Mouse (Mus musculus) MEL (cell line): Measurements from ENCODE around the gene Pdxk. TPM values are rescaled to one million over a fixed set of nuclear protein-coding genes. Genes with fewer than 3 reads are reported as not detected.

Experiments used
- DNase-seq: peaks from one replicate; pipeline ENCODE4 v3.0.0; 2011; ENCODE audit warnings: low read depth, low spot score
- H3K27ac ChIP-seq: 2 replicates; pipeline ENCODE4 v1.5.1; 2012; ENCODE audit warnings: low read depth, mild to moderate bottlenecking, control low read depth, low read length, moderate library complexity; ENCODE audit not compliant: control insufficient read depth
- H3K27me3 ChIP-seq, 2 experiments: fragments of 150-350 bp in 1 of 2; sonication (generic) in 1 of 2; 2 replicates each; pipeline ENCODE4 v1.6.1; 2012; ENCODE audit warnings: low read length in 2 of 2, mild to moderate bottlenecking in 2 of 2, improper control_type of control experiment in 1 of 2, moderate library complexity in 1 of 2; ENCODE audit not compliant: insufficient read depth in 2 of 2, control insufficient read depth in 1 of 2
- H3K36me3 ChIP-seq, 2 experiments: 2 replicates each; pipeline ENCODE4 v1.6.1; 2012 to 2014; ENCODE audit warnings: low read length in 2 of 2, improper control_type of control experiment in 1 of 2, inconsistent platforms in 1 of 2, mild to moderate bottlenecking in 1 of 2; ENCODE audit not compliant: insufficient read depth in 2 of 2, control insufficient read depth in 1 of 2
- H3K4me1 ChIP-seq, 2 experiments: fragments of 150-350 bp in 1 of 2; sonication (generic) in 1 of 2; 2 replicates each; pipeline ENCODE4 v1.6.1; 2012; ENCODE audit warnings: low read length in 2 of 2, improper control_type of control experiment in 1 of 2, mild to moderate bottlenecking in 1 of 2; ENCODE audit not compliant: insufficient read depth in 2 of 2, control insufficient read depth in 1 of 2
- H3K4me3 ChIP-seq, 2 experiments: fragments of 150-350 bp in 1 of 2; sonication (generic) in 1 of 2; 2 replicates each; pipeline ENCODE4 v1.5.1; 2012; ENCODE audit warnings: low read depth in 2 of 2, low read length in 2 of 2, mild to moderate bottlenecking in 2 of 2, moderate library complexity in 2 of 2, control low read depth in 1 of 2, improper control_type of control experiment in 1 of 2; ENCODE audit not compliant: control insufficient read depth in 1 of 2, insufficient read depth in 1 of 2
- H3K79me2 ChIP-seq: 2 replicates; pipeline ENCODE4 v1.6.1; 2012; ENCODE audit warnings: mild to moderate bottlenecking, low read length, moderate library complexity; ENCODE audit not compliant: control insufficient read depth, poor library complexity, insufficient read depth
- H3K9ac ChIP-seq: 2 replicates; pipeline ENCODE4 v1.6.1; 2012; ENCODE audit warnings: low read depth, mild to moderate bottlenecking, control low read depth, low read length, moderate library complexity; ENCODE audit not compliant: control insufficient read depth, poor library complexity, severe bottlenecking
- H3K9me3 ChIP-seq: fragments of 150-350 bp; sonication (generic); replicated peaks from 2 replicates; pipeline ENCODE4 v1.6.1; 2012; ENCODE audit warnings: mild to moderate bottlenecking, low read length, improper control_type of control experiment, moderate library complexity; ENCODE audit not compliant: insufficient read depth
- BHLHE40 ChIP-seq: IDR thresholded peaks from 2 replicates; pipeline ENCODE4 v1.6.1; 2012; ENCODE audit warnings: low read depth, mild to moderate bottlenecking, inconsistent platforms, low read length, improper control_type of control experiment, borderline replicate concordance
- CHD1 ChIP-seq: IDR thresholded peaks from 2 replicates; pipeline ENCODE4 v1.6.1; 2012; ENCODE audit warnings: low read depth, mild to moderate bottlenecking, inconsistent platforms, low read length, improper control_type of control experiment
- CHD2 ChIP-seq: IDR thresholded peaks from 2 replicates; pipeline ENCODE4 v1.6.1; 2011; ENCODE audit warnings: low read length, improper control_type of control experiment
- CTCF ChIP-seq, 3 experiments: IDR thresholded peaks in 2 of 3; conservative IDR thresholded peaks in 1 of 3; 2 replicates each; pipeline ENCODE4 v1.5.1; 2011 to 2012; ENCODE audit warnings: low read length in 3 of 3, low read depth in 2 of 3, mild to moderate bottlenecking in 2 of 3, improper control_type of control experiment in 1 of 3, inconsistent platforms in 1 of 3, mixed read lengths in 1 of 3, moderate library complexity in 1 of 3; ENCODE audit not compliant: control insufficient read depth in 1 of 3, insufficient read depth in 1 of 3, poor library complexity in 1 of 3, severe bottlenecking in 1 of 3
- E2F4 ChIP-seq: IDR thresholded peaks from 2 replicates; pipeline ENCODE4 v1.6.1; 2011; ENCODE audit warnings: low read depth, low read length, improper control_type of control experiment, borderline replicate concordance
- EP300 ChIP-seq, 2 experiments: IDR thresholded peaks; 2 replicates each; pipeline ENCODE4 v1.6.1; 2011; ENCODE audit warnings: improper control_type of control experiment in 2 of 2, low read length in 2 of 2, low read depth in 1 of 2, mild to moderate bottlenecking in 1 of 2
- ETS1 ChIP-seq: IDR thresholded peaks from 2 replicates; pipeline ENCODE4 v1.6.1; 2012; ENCODE audit warnings: low read depth, mild to moderate bottlenecking, inconsistent platforms, low read length, improper control_type of control experiment, moderate library complexity
- GABPA ChIP-seq: IDR thresholded peaks from 2 replicates; pipeline ENCODE4 v1.6.1; 2012; ENCODE audit warnings: low read depth, mild to moderate bottlenecking, inconsistent platforms, low read length, improper control_type of control experiment, moderate library complexity
- GATA1 ChIP-seq: IDR thresholded peaks from 2 replicates; pipeline ENCODE4 v1.6.1; 2011; ENCODE audit warnings: low read depth, low read length, improper control_type of control experiment
- JUND ChIP-seq: IDR thresholded peaks from 2 replicates; pipeline ENCODE4 v1.6.1; 2011; ENCODE audit warnings: low read depth, mild to moderate bottlenecking, improper control_type of control experiment, low read length
- KAT2A ChIP-seq: conservative IDR thresholded peaks from 2 replicates; pipeline ENCODE4 v1.6.1; 2012; ENCODE audit warnings: low read depth, low read length, improper control_type of control experiment, inconsistent platforms
- MAZ ChIP-seq: IDR thresholded peaks from 2 replicates; pipeline ENCODE4 v1.6.1; 2012; ENCODE audit warnings: low read depth, mild to moderate bottlenecking, inconsistent platforms, low read length, improper control_type of control experiment
- MEF2A ChIP-seq: IDR thresholded peaks from 2 replicates; pipeline ENCODE4 v1.6.1; 2014; ENCODE audit warnings: low read depth, mild to moderate bottlenecking, inconsistent platforms, low read length, improper control_type of control experiment; ENCODE audit not compliant: poor library complexity, insufficient replicate concordance, severe bottlenecking; ENCODE audit errors: extremely low read depth
- MXI1 ChIP-seq: IDR thresholded peaks from 2 replicates; pipeline ENCODE4 v1.6.1; 2011; ENCODE audit warnings: mild to moderate bottlenecking, low read depth, low read length, improper control_type of control experiment
- MYB ChIP-seq: IDR thresholded peaks from 2 replicates; pipeline ENCODE4 v1.6.1; 2011; ENCODE audit warnings: mild to moderate bottlenecking, low read depth, low read length, improper control_type of control experiment
- MYC ChIP-seq: IDR thresholded peaks from 2 replicates; pipeline ENCODE4 v1.6.1; 2011; ENCODE audit warnings: low read depth, mild to moderate bottlenecking, low read length, improper control_type of control experiment, moderate library complexity
- NELFE ChIP-seq: IDR thresholded peaks from 2 replicates; pipeline ENCODE4 v1.6.1; 2011; ENCODE audit warnings: low read depth, low read length, improper control_type of control experiment
- POLR2A ChIP-seq, 2 experiments: IDR thresholded peaks; 2 replicates each; pipeline ENCODE4 v1.6.1; 2011 to 2012; ENCODE audit warnings: low read length in 2 of 2, mild to moderate bottlenecking in 2 of 2, control low read depth in 1 of 2, improper control_type of control experiment in 1 of 2, low read depth in 1 of 2, moderate library complexity in 1 of 2; ENCODE audit not compliant: control insufficient read depth in 1 of 2, insufficient read depth in 1 of 2, poor library complexity in 1 of 2
- POLR2AphosphoS5 ChIP-seq: IDR thresholded peaks from 2 replicates; pipeline ENCODE4 v1.6.1; 2012; ENCODE audit warnings: low read depth, borderline replicate concordance, mild to moderate bottlenecking, inconsistent platforms, low read length, moderate library complexity, mixed read lengths
- RAD21 ChIP-seq: IDR thresholded peaks from 2 replicates; pipeline ENCODE4 v1.6.1; 2011; ENCODE audit warnings: mild to moderate bottlenecking, low read depth, low read length, improper control_type of control experiment
- RCOR1 ChIP-seq: IDR thresholded peaks from 2 replicates; pipeline ENCODE4 v1.6.1; 2012; ENCODE audit warnings: low read depth, mild to moderate bottlenecking, inconsistent platforms, low read length, improper control_type of control experiment
- SMC3 ChIP-seq: IDR thresholded peaks from 2 replicates; pipeline ENCODE4 v1.6.1; 2011; ENCODE audit warnings: low read depth, low read length, improper control_type of control experiment
- TBP ChIP-seq: IDR thresholded peaks from 2 replicates; pipeline ENCODE4 v1.8.0; 2011; ENCODE audit warnings: low read depth, low read length, improper control_type of control experiment
- TCF12 ChIP-seq: IDR thresholded peaks from 2 replicates; pipeline ENCODE4 v1.6.1; 2014; ENCODE audit warnings: low read depth, mild to moderate bottlenecking, inconsistent platforms, low read length, improper control_type of control experiment, moderate library complexity
- UBTF ChIP-seq: IDR thresholded peaks from 2 replicates; pipeline ENCODE4 v1.6.1; 2012; ENCODE audit warnings: low read depth, mild to moderate bottlenecking, inconsistent platforms, low read length, improper control_type of control experiment, moderate library complexity, borderline replicate concordance; ENCODE audit not compliant: insufficient read depth
- USF2 ChIP-seq, 2 experiments: IDR thresholded peaks; 2 replicates each; pipeline ENCODE4 v1.6.1; 2011 to 2012; ENCODE audit warnings: improper control_type of control experiment in 2 of 2, low read length in 2 of 2, borderline replicate concordance in 1 of 2, inconsistent platforms in 1 of 2, low read depth in 1 of 2, mild to moderate bottlenecking in 1 of 2; ENCODE audit not compliant: insufficient read depth in 1 of 2
- ZKSCAN1 ChIP-seq: IDR thresholded peaks from 2 replicates; pipeline ENCODE4 v1.6.1; 2012; ENCODE audit warnings: low read depth, mild to moderate bottlenecking, inconsistent platforms, low read length, improper control_type of control experiment, moderate library complexity
- ZMIZ1 ChIP-seq: IDR thresholded peaks from 2 replicates; pipeline ENCODE4 v1.6.1; 2012; ENCODE audit warnings: low read depth, mild to moderate bottlenecking, inconsistent platforms, low read length, improper control_type of control experiment, moderate library complexity
- ZNF384 ChIP-seq: IDR thresholded peaks from 2 replicates; pipeline ENCODE4 v1.6.1; 2012; ENCODE audit warnings: low read depth, mild to moderate bottlenecking, inconsistent platforms, low read length, improper control_type of control experiment
- polyA plus RNA-seq, 2 experiments: library from polyadenylated mRNA; stranded (reverse) in 1 of 2; unstranded in 1 of 2; fragments of >175 nt in 1 of 2; fragments of >200 nt in 1 of 2; gene quantifications; 2 replicates each; pipeline versions ENCODE4 v1.2.1 to v1.2.4; 2012; ENCODE audit warnings: low replicate concordance in 2 of 2, low read depth in 1 of 2; ENCODE audit not compliant: insufficient read length in 2 of 2, insufficient read depth in 1 of 2, missing spikeins in 1 of 2
- total RNA-seq: library from RNA; depleted of rRNA; stranded (reverse); fragments of 300-350 nt; gene quantifications from 2 replicates; pipeline ENCODE4 v1.2.3, GENCODE M21; 2012

Gene Pdxk
- total and polyA plus RNA-seq, 3 experiments, result 28.7 to 29.3 TPM; not detected in 1

DNA sequence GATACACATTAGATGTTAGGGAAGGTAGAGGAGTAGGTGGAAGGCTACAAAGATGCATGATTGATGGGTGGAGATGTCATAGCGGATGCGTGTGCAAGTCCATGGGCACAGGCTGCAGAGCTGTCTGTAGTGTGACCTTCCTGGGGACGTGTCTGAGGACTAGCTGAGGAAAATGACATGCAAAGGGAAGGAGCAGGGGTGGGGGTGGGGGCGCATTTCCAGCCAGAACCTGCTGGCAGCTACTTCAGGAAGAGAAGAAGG lies 68.2 kb downstream of the Pdxk start:
- peaks cover 0 to 18% of the 10 kb centered on the region in 2 experiments; a peak in 2 of 4 replicates for H3K4me1 ChIP-seq

DNA sequence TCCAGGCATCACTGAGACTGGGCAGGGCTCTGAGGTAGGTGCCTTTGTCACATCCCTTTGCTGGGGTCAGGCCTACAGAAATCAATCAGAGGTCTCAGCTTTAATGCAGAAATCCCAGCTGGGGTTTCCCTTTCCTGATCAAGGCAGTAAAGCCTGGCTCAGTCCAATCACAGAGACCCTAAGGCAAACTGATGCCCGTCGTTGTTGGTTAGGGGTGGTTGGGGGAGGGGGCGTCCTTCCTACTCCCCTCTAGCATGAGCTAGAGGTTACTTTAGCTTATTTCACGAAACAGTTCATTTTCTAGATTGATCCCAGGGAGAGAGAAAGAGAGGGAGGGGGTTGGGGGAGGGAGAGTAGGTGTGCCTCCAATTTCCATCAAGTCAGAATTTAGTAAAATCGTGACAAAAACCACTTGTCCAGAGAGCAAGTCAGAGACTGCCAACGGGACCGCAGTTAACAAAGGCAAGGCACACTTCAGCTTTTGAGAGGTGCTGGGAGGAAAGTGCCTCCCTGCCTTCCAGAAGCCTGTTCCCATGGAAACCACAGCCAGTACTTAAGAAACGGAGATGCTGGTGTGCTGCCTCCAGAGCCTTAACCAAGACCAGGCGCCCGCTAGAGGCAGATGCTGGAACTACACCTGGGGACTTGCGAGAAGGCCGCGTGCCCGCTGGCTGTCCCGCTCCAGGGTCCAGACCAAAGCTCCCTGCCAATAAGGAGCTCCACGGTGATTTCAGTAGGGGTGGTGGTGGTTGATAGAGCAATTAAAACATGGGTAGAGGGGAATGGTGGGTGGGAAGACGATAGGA lies 68.8 kb downstream of the Pdxk start:
- Histone ChIP-seq H3K4me3 (no peak overlapping the region), H3K9ac (no peak overlapping the region), H3K79me2 (no peaks in the 10 kb centered on the region), H3K9me3 (no peaks in the 10 kb centered on the region), H3K27me3 (no peaks in the 10 kb centered on the region), H3K27ac (no peak overlapping the region), H3K36me3 (peaks cover 3 to 6% of the 10 kb centered on the region in 2 experiments; a peak in 3 of 4 replicates), H3K4me1 (peaks cover 0 to 18% of the 10 kb centered on the region in 2 experiments; a peak in 2 of 4 replicates)
- DNase-seq, result peak; percentile 92
- no peak for TF ChIP-seq EP300 (IDR thresholded peaks at IDR 0.05; ENCODE audit: low read depth in 1 of 2, low read length in 2 of 2)
- TF ChIP-seq ZKSCAN1, result no peak
- no peak for TF ChIP-seq BHLHE40
- no peak for TF ChIP-seq MAZ
- TF ChIP-seq MXI1, result no peak
- no peak for TF ChIP-seq UBTF
- TF ChIP-seq TBP, result no peak
- TF ChIP-seq MYC, result 0 out of 2 replicates have a peak, but pooled peaks have one; percentile 44
- TF ChIP-seq POLR2A (IDR thresholded peaks at IDR 0.05; ENCODE audit: control insufficient read depth in 1 of 2, insufficient read depth in 1 of 2, low read depth in 1 of 2, low read length in 2 of 2, poor library complexity in 1 of 2), result no peak
- TF ChIP-seq USF2 (IDR thresholded peaks at IDR 0.05; ENCODE audit: borderline replicate concordance in 1 of 2, insufficient read depth in 1 of 2, low read depth in 1 of 2, low read length in 2 of 2), result no peak
- peak; percentile 46 for TF ChIP-seq SMC3
- TF ChIP-seq GATA1, result no peak
- TF ChIP-seq GABPA, result no peak
- no peak for TF ChIP-seq CHD1
- no peak for TF ChIP-seq CHD2
- no peak for TF ChIP-seq POLR2AphosphoS5
- no peak for TF ChIP-seq ZMIZ1
- no peak for TF ChIP-seq TCF12
- TF ChIP-seq JUND, result no peak
- TF ChIP-seq MEF2A, result no peak
- no peak for TF ChIP-seq ETS1
- peak; percentile 54 for TF ChIP-seq RAD21
- TF ChIP-seq ZNF384, result no peak
- TF ChIP-seq KAT2A, result no peak
- TF ChIP-seq RCOR1, result no peak
- peak; percentile 80 to 93 (median 90) for TF ChIP-seq CTCF (IDR thresholded peaks at IDR 0.05 in 2 of 3, conservative IDR thresholded peaks at IDR 0.05 in 1 of 3; ENCODE audit: control insufficient read depth in 1 of 3, insufficient read depth in 1 of 3, low read depth in 2 of 3, low read length in 3 of 3, poor library complexity in 1 of 3, severe bottlenecking in 1 of 3)

More for the DNA sequence above, 68.2 kb downstream of the Pdxk start:
- Histone ChIP-seq H3K79me2 (no peaks in the 10 kb centered on the region), H3K9ac (no peak overlapping the region)
- TF ChIP-seq ETS1 (no peak), RCOR1 (no peak), CTCF (IDR thresholded peaks at IDR 0.05 in 2 of 3, conservative IDR thresholded peaks at IDR 0.05 in 1 of 3; ENCODE audit: control insufficient read depth in 1 of 3, insufficient read depth in 1 of 3, low read depth in 2 of 3, low read length in 3 of 3, poor library complexity in 1 of 3, severe bottlenecking in 1 of 3) (no peak), MYB (no peak), RAD21 (no peak), MEF2A (no peak), NELFE (no peak), E2F4 (no peak), SMC3 (no peak), KAT2A (no peak)
- TF ChIP-seq, all 39 proteins: peak for 0
- H3K9me3 ChIP-seq, result no peaks in the 10 kb centered on the region
- H3K27me3 ChIP-seq, result no peaks in the 10 kb centered on the region
- peaks cover 3 to 6% of the 10 kb centered on the region in 2 experiments; a peak in 3 of 4 replicates for H3K36me3 ChIP-seq
- H3K4me3 ChIP-seq, result no peak overlapping the region
- no peak for DNase-seq
- no peak overlapping the region for H3K27ac ChIP-seq
